Mouse (Mus musculus): ENCODE data around the gene Hsd17b14.

Gene Hsd17b14

GRCm38 (mm10) chr7:45609511-45609910, 54.8 kb downstream of the Hsd17b14 start:
- DNase-seq: no peak

DNA sequence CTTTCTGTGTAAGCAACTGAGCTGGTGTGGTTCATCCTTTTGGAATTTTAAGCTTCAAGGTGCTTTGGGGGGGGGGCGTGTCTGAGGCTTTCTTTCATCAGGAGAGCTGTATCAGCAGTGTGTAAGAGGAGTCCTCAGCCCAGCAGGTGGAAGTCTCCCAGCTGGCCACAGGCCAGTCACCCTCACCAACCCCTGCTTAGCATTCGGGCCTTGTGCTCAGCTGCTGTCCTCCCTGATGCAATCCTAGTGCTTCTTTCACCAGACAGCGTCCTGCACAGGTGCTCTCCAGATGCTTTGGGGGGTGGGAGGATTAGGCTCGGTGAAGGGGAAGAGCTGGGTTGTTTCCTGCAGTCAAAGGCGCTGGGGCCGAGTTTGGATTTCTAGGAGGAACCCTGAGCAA, 61.6 kb downstream of the Hsd17b14 start:
- DNase-seq: no peak

DNA sequence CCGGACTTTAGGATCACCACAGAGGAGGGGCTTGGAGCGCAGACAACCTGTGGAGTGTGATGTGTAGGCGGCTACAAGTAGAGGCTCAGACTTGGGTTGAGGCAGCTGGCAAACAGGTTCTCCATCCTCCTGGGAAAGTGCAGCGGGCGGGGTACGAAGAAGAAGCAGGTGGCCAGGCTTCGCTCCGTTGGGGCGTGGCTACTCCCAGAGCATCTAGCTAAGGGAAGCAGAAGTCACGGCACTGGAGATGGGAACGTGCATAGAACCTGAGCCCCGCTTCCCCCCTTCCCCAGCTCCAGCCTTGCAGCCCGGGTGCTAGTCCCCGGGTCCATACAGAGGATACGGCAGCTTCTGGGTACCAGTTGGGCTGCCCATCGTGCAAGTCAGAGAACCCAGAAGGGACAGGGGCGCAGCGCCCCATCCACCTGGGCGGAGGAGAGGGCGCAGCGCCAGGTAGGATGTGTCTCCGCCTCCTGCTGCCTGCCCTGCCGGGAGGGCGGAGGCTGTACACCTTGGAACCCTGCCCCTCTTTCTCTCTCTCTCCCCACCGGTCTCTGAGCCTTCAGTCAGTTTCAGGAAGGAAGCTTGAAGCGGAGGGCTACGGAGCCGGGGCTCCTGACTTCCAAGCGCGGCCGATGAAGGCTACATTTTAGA, 62.5 kb downstream of the Hsd17b14 start, which contains the start of gene Fut1:
TSS of gene Fut1 (plus strand) at position 248 of the 654 bp plus-strand sequence.
- peak; percentile 31 for DNase-seq
